Mouse (Mus musculus) large intestine, adult 2 months (tissue): Measurements from ENCODE around the gene Fkbp1b. TPM values are rescaled to one million over a fixed set of nuclear protein-coding genes. Genes with fewer than 3 reads are reported as not detected.

Source experiments
- polyA plus RNA-seq: library from polyadenylated mRNA; depleted of rRNA; stranded (reverse); fragments of >200 nt; gene quantifications from 2 replicates; pipeline ENCODE4 v1.2.3, GENCODE M21; 2012; rRNA removed

Fkbp1b gene
- polyA plus RNA-seq, 1 experiment, result 3.0 TPM

Other genes with a start within 250 kb of the Fkbp1b start
- 19.1 and 25.6 TPM in 2 replicates for gene Itsn2, start 249.0 kb downstream of the Fkbp1b start, polyA plus RNA-seq
- gene Gm3625, start 248.7 kb downstream of the Fkbp1b start, polyA plus RNA-seq, result not detected in 2 replicates
- gene Fam228a, start 103.2 kb downstream of the Fkbp1b start, polyA plus RNA-seq, result not detected in 2 replicates
- gene Pfn4, start 72.6 kb downstream of the Fkbp1b start, polyA plus RNA-seq, result 0.07 and 0.25 TPM in 2 replicates
- gene Fam228b, start 72.3 kb downstream of the Fkbp1b start, polyA plus RNA-seq, result 0.02 TPM in 1 of 2 replicates, not detected in the other
- gene Sf3b6, start 24.0 kb downstream of the Fkbp1b start, polyA plus RNA-seq, result 118 and 119 TPM in 2 replicates
- 2.9 and 5.0 TPM in 2 replicates for gene Wdcp, start 1.7 kb upstream of the Fkbp1b start, polyA plus RNA-seq
- gene Mfsd2b, start 32.8 kb upstream of the Fkbp1b start, polyA plus RNA-seq, result 1.1 and 2.0 TPM in 2 replicates
- gene Ubxn2a, start 66.1 kb upstream of the Fkbp1b start, polyA plus RNA-seq, result 5.6 and 12.3 TPM in 2 replicates
- gene Atad2b, start 75.8 kb upstream of the Fkbp1b start, polyA plus RNA-seq, result 3.8 and 7.3 TPM in 2 replicates